Mouse (Mus musculus) C2C12 (cell line): ENCODE results near the gene Rasgef1b. TPM values are rescaled to one million over a fixed set of nuclear protein-coding genes. Genes with fewer than 3 reads are reported as not detected.

Experiments used
- H3K27me3 ChIP-seq: one replicate; pipeline ENCODE4 v1.6.1; 2011; ENCODE audit not compliant: control insufficient read depth, insufficient read depth, insufficient read length
- H3K36me3 ChIP-seq: one replicate; pipeline ENCODE4 v1.6.1; 2011; ENCODE audit not compliant: control insufficient read depth, insufficient read depth
- H3K4me3 ChIP-seq: one replicate; pipeline ENCODE4 v1.5.1; 2011; ENCODE audit warnings: mild to moderate bottlenecking, control low read depth; ENCODE audit not compliant: poor library complexity, insufficient read depth, severe bottlenecking
- H3K79me2 ChIP-seq: one replicate; pipeline ENCODE4 v1.6.1; 2011; ENCODE audit not compliant: control insufficient read depth, insufficient read depth
- H3K79me3 ChIP-seq: one replicate; pipeline ENCODE4 v1.6.1; 2011; ENCODE audit warnings: low read depth, control low read depth
- H3ac ChIP-seq: one replicate; pipeline ENCODE3; 2011; ENCODE audit warnings: low read depth; ENCODE audit not compliant: control insufficient read depth, insufficient read length
- CEBPB ChIP-seq: IDR thresholded peaks from one replicate; pipeline ENCODE4 v1.6.1; 2011; ENCODE audit warnings: low read depth, mild to moderate bottlenecking, control low read depth, moderate library complexity
- CTCF ChIP-seq: IDR thresholded peaks from one replicate; pipeline ENCODE4 v1.5.1; 2011; ENCODE audit not compliant: control insufficient read depth, insufficient read depth, insufficient read length
- FOSL1 ChIP-seq: IDR thresholded peaks from one replicate; pipeline ENCODE4 v1.8.0; 2011; ENCODE audit warnings: mild to moderate bottlenecking, low read length; ENCODE audit not compliant: poor library complexity, insufficient read depth, severe bottlenecking
- MAX ChIP-seq: IDR thresholded peaks from one replicate; pipeline ENCODE4 v1.6.1; 2011; ENCODE audit warnings: mild to moderate bottlenecking, control low read depth
- MYOD1 ChIP-seq: IDR thresholded peaks from one replicate; pipeline ENCODE4 v1.6.1; 2011; ENCODE audit warnings: low read depth; ENCODE audit not compliant: control insufficient read depth, insufficient read length
- MYOG ChIP-seq: IDR thresholded peaks from one replicate; pipeline ENCODE4 v1.6.1; 2011; ENCODE audit not compliant: control insufficient read depth, insufficient read length; ENCODE audit errors: extremely low read depth
- USF1 ChIP-seq: IDR thresholded peaks from one replicate; pipeline ENCODE4 v1.6.1; 2011; ENCODE audit warnings: low read depth, mild to moderate bottlenecking, control low read depth, moderate library complexity
- polyA plus RNA-seq: library from polyadenylated mRNA; unstranded; fragments of >200 nt; fragmentation: generic; extraction: Trizol; gene quantifications from one replicate; pipeline ENCODE4 v1.2.1, GENCODE M21; 2012; ENCODE audit warnings: missing spikeins

Rasgef1b gene
- polyA plus RNA-seq, 1 experiment, result 0.05 TPM

- H3K4me3 ChIP-seq, result no peak overlapping the region
- no peaks in the 10 kb centered on the region for H3K79me2 ChIP-seq
- H3K36me3 ChIP-seq, result no peaks in the 10 kb centered on the region
- peaks cover 2% of the 10 kb centered on the region for H3K27me3 ChIP-seq
- no peak overlapping the region for H3ac ChIP-seq
- H3K79me3 ChIP-seq, result no peaks in the 10 kb centered on the region
- TF ChIP-seq MYOG (no peak), CTCF (no peak), FOSL1 (no peak), MYOD1 (no peak), USF1 (no peak), MAX (no peak), CEBPB (no peak)
These were observed 241.6 kb downstream of the Rasgef1b start for GRCm38 (mm10) chr5:99487009-99487858.

GRCm38 (mm10) chr5:99483162-99483561 lies 245.7 kb downstream of the Rasgef1b start:
- Histone ChIP-seq H3K36me3 (no peaks in the 10 kb centered on the region), H3K4me3 (no peak overlapping the region), H3K27me3 (no peaks in the 10 kb centered on the region), H3K79me3 (no peaks in the 10 kb centered on the region), H3ac (no peak overlapping the region), H3K79me2 (no peaks in the 10 kb centered on the region)
- TF ChIP-seq CEBPB (no peak), USF1 (no peak), MAX (no peak), FOSL1 (no peak), MYOD1 (no peak), MYOG (no peak), CTCF (no peak)

- no peak overlapping the region for H3K4me3 ChIP-seq
- no peak overlapping the region for H3ac ChIP-seq
- H3K36me3 ChIP-seq, result no peaks in the 10 kb centered on the region
- H3K79me3 ChIP-seq, result no peaks in the 10 kb centered on the region
- no peaks in the 10 kb centered on the region for H3K79me2 ChIP-seq
- H3K27me3 ChIP-seq, result no peaks in the 10 kb centered on the region
- TF ChIP-seq CEBPB, result no peak
- no peak for TF ChIP-seq MAX
- TF ChIP-seq MYOG, result no peak
- no peak for TF ChIP-seq USF1
- TF ChIP-seq MYOD1, result no peak
- TF ChIP-seq CTCF, result no peak
- no peak for TF ChIP-seq FOSL1
These were observed 246.3 kb downstream of the Rasgef1b start for GRCm38 (mm10) chr5:99482524-99482923.

GRCm38 (mm10) chr5:99482016-99482415 lies 246.8 kb downstream of the Rasgef1b start:
- Histone ChIP-seq H3K4me3 (no peak overlapping the region), H3K36me3 (no peaks in the 10 kb centered on the region)

GRCm38 (mm10) chr5:99480078-99481031 lies 248.5 kb downstream of the Rasgef1b start:
- H3K36me3 ChIP-seq, result no peaks in the 10 kb centered on the region
- H3K79me3 ChIP-seq, result no peaks in the 10 kb centered on the region

More at GRCm38 (mm10) chr5:99482016-99482415, 246.8 kb downstream of the Rasgef1b start:
- Histone ChIP-seq H3K27me3 (no peaks in the 10 kb centered on the region), H3K79me2 (no peaks in the 10 kb centered on the region), H3ac (no peak overlapping the region), H3K79me3 (no peaks in the 10 kb centered on the region)
- TF ChIP-seq MYOD1 (no peak), USF1 (no peak), FOSL1 (no peak), MYOG (no peak), CTCF (no peak)

More at GRCm38 (mm10) chr5:99480078-99481031, 248.5 kb downstream of the Rasgef1b start:
- no peak for TF ChIP-seq USF1
- no peak for TF ChIP-seq CTCF
- TF ChIP-seq MAX, result no peak
- TF ChIP-seq CEBPB, result no peak
- TF ChIP-seq MYOG, result no peak
- TF ChIP-seq MYOD1, result no peak
- no peak for TF ChIP-seq FOSL1
- Histone ChIP-seq H3K27me3 (no peaks in the 10 kb centered on the region), H3K79me2 (no peaks in the 10 kb centered on the region), H3ac (no peak overlapping the region), H3K4me3 (no peak overlapping the region)
